Mouse (Mus musculus) liver, embryonic 12.5 days (tissue): ENCODE results near the gene Mapk7. TPM values are rescaled to one million over a fixed set of nuclear protein-coding genes. Genes with fewer than 3 reads are reported as not detected.

Experiments
- ATAC-seq: fragments of 200-750 bp; cut with Nextera tagmentation; 2 replicates; pipeline ENCODE4 v1.8.0; 2017; ENCODE audit warnings: moderate number of reproducible peaks, mild to moderate bottlenecking, moderate library complexity
- H3K27ac ChIP-seq: fragments of 300-500 bp; sonication (generic); 2 replicates; pipeline ENCODE4 v1.5.1; 2016; ENCODE audit warnings: mild to moderate bottlenecking
- H3K27me3 ChIP-seq: fragments of 300-500 bp; sonication (generic); replicated peaks from 2 replicates; pipeline ENCODE4 v1.6.1; 2016; ENCODE audit warnings: mild to moderate bottlenecking, moderate library complexity
- H3K36me3 ChIP-seq: fragments of 300-500 bp; sonication (generic); 2 replicates; pipeline ENCODE4 v1.6.1; 2016; ENCODE audit warnings: mild to moderate bottlenecking, moderate library complexity
- H3K4me1 ChIP-seq: fragments of 300-500 bp; sonication (generic); 2 replicates; pipeline ENCODE4 v1.6.1; 2016
- H3K4me2 ChIP-seq: fragments of 300-500 bp; sonication (generic); 2 replicates; pipeline ENCODE4 v1.6.1; 2016; ENCODE audit warnings: mild to moderate bottlenecking, moderate library complexity
- H3K4me3 ChIP-seq: fragments of 300-500 bp; sonication (generic); 2 replicates; pipeline ENCODE4 v1.5.1; 2016; ENCODE audit warnings: mild to moderate bottlenecking, moderate library complexity
- H3K9ac ChIP-seq: fragments of 300-500 bp; sonication (generic); 2 replicates; pipeline ENCODE4 v1.6.1; 2016; ENCODE audit warnings: mild to moderate bottlenecking, moderate library complexity
- H3K9me3 ChIP-seq: fragments of 300-500 bp; sonication (generic); replicated peaks from 2 replicates; pipeline ENCODE4 v1.6.1; 2016; ENCODE audit warnings: mild to moderate bottlenecking, moderate library complexity
- WGBS: fragments of 180-500 bp; shearing (Covaris S2); methylation state at CpG from one replicate; pipeline ENCODE4 v1.1.7; 2016; ENCODE audit not compliant: insufficient replicate concordance; 5-methylcytosine and 5-hydroxymethylcytosine counted together
- polyA plus RNA-seq: library from polyadenylated mRNA; unstranded; fragments of >200 nt; fragmentation: Nextera tagmentation; extraction: Ambion mirVana; gene quantifications from 2 replicates; pipeline ENCODE4 v1.2.1, GENCODE M21; 2016

Gene Mapk7
- polyA plus RNA-seq, 1 experiment from 2014 or later = 14.8 TPM

DNA sequence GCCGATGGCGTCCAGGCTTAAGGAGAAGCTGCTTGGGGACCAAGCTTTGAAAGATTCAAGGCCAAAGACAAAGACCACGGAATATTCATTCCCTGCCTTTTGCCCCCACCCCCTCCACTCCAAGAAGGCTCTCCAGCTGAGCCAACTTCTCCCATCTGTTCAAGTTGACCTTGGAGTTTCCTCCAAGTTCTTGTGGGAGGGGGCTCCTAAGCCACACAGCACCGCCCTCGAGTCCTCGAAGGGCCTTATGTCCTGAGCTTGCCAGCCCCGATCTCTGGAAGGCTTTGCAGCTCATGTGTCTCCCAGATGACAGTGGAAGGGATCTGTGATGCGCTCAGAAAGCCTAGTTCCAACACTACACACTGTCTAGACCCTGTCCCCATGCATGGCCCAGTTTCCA lies 46.9 kb downstream of the Mapk7 start:
- no peak overlapping the region for H3K9ac ChIP-seq

DNA sequence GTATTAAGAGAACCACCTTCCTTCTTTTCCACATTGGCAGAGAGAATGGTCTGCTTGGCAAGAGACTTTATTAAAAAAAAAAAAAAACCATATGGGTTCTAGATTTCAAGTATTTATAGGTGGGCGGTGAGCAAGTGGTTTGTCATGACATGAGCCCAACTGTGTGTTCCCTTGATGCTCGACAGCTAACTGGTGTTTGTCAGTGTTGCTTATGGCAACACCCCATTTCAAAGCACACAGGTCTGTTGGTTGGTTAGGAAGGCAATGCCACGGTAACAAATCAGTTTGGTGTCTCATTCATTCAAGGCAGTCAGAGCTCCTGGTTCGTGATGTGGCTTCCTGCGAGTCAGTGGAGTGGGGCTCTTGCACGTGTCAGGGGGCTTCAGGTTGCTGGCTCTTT lies 50.4 kb downstream of the Mapk7 start:
- ATAC-seq = no peak
- Histone ChIP-seq H3K4me1 (no peaks in the 10 kb centered on the region), H3K36me3 (no peaks in the 10 kb centered on the region), H3K27me3 (peaks cover 2% of the 10 kb centered on the region; the same call in 1 of the 2 replicates), H3K27ac (no peak overlapping the region), H3K9ac (no peak overlapping the region), H3K4me2 (no peak overlapping the region), H3K4me3 (no peak overlapping the region), H3K9me3 (no peaks in the 10 kb centered on the region)
- 71% methylated on average over 6 of the region's 6 CpGs for WGBS

More for the DNA sequence above, 46.9 kb downstream of the Mapk7 start:
- H3K9me3 ChIP-seq = no peaks in the 10 kb centered on the region
- no peak overlapping the region for H3K4me2 ChIP-seq
- no peaks in the 10 kb centered on the region for H3K4me1 ChIP-seq
- no peak overlapping the region for H3K4me3 ChIP-seq
- no peak overlapping the region for H3K27ac ChIP-seq
- H3K27me3 ChIP-seq = peaks cover 26% of the 10 kb centered on the region
- ATAC-seq = no peak
- WGBS = 74% methylated on average over 8 of the region's 8 CpGs
- H3K36me3 ChIP-seq = no peaks in the 10 kb centered on the region

- no peak for ATAC-seq
- Histone ChIP-seq H3K27ac (no peak overlapping the region), H3K36me3 (no peaks in the 10 kb centered on the region), H3K9ac (no peak overlapping the region), H3K27me3 (peaks cover 2% of the 10 kb centered on the region; the same call in 1 of the 2 replicates), H3K4me1 (no peaks in the 10 kb centered on the region), H3K4me2 (no peak overlapping the region), H3K4me3 (no peak overlapping the region), H3K9me3 (no peaks in the 10 kb centered on the region)
- WGBS = 60% methylated on average over 7 of the region's 7 CpGs
Measured at GRCm38 (mm10) chr11:61441670-61442069, 52.5 kb downstream of the Mapk7 start.

GRCm38 (mm10) chr11:61440416-61440815 lies 53.8 kb downstream of the Mapk7 start:
- ATAC-seq = no peak
- 85% methylated on average over 4 of the region's 4 CpGs for WGBS
- Histone ChIP-seq H3K36me3 (no peaks in the 10 kb centered on the region), H3K27ac (no peak overlapping the region), H3K4me2 (no peak overlapping the region), H3K9ac (no peak overlapping the region), H3K27me3 (peaks cover 11% of the 10 kb centered on the region), H3K4me3 (no peak overlapping the region), H3K9me3 (no peaks in the 10 kb centered on the region), H3K4me1 (no peaks in the 10 kb centered on the region)

DNA sequence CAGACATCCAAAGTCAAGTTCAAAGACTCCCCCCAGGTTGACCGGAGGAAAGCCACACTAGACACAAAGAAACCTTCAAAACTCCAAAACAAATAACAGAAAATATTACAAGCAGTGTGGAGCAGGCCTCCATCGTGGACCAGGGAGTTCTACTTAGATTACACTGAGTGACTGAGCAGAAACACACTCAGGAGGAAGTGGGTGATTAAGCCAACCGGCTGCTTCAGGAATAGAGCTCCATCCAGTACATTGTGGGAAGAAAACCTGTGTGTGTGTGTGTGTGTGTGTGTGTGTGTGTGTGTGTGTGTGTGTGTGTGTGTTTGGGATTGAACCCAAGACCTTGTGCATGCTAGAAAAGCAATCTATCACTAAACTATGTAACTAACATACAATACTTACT lies 55.0 kb downstream of the Mapk7 start:
- H3K9me3 ChIP-seq = no peaks in the 10 kb centered on the region
- no peak for ATAC-seq

More for the DNA sequence above, 55.0 kb downstream of the Mapk7 start:
- no peak overlapping the region for H3K4me2 ChIP-seq
- 43% methylated on average over 3 of the region's 3 CpGs for WGBS
- no peaks in the 10 kb centered on the region for H3K4me1 ChIP-seq
- no peaks in the 10 kb centered on the region for H3K36me3 ChIP-seq
- no peak overlapping the region for H3K27ac ChIP-seq
- H3K4me3 ChIP-seq = no peak overlapping the region
- H3K9ac ChIP-seq = no peak overlapping the region
- H3K27me3 ChIP-seq = peaks cover 16% of the 10 kb centered on the region

Other genes starting within 250 kb of the Mapk7 start
- 19.5 and 24.5 TPM in 2 replicates for gene Aldh3a2, start 226.9 kb downstream of the Mapk7 start, polyA plus RNA-seq
- 0.12 TPM in 1 of 2 replicates, not detected in the other for gene Slc47a2, start 151.5 kb downstream of the Mapk7 start, polyA plus RNA-seq
- 2.5 TPM in 2 replicates for gene Slc47a1, start 116.1 kb downstream of the Mapk7 start, polyA plus RNA-seq
- 0.13 and 0.14 TPM in 2 replicates for gene Rnf112, start 40.3 kb downstream of the Mapk7 start, polyA plus RNA-seq
- 11.0 and 16.3 TPM in 2 replicates for gene Mfap4, start 9.0 kb downstream of the Mapk7 start, polyA plus RNA-seq
- 4.8 TPM in 2 replicates for gene B9d1, start 10.7 kb upstream of the Mapk7 start, polyA plus RNA-seq
- gene Epn2, start 85.3 kb upstream of the Mapk7 start, polyA plus RNA-seq = 5.2 and 6.2 TPM in 2 replicates
- gene Grap, start 158.9 kb upstream of the Mapk7 start, polyA plus RNA-seq = 6.4 and 8.8 TPM in 2 replicates
- 8.2 and 8.5 TPM in 2 replicates for gene Fam83g, start 189.7 kb upstream of the Mapk7 start, polyA plus RNA-seq
- gene Slc5a10, start 226.4 kb upstream of the Mapk7 start, polyA plus RNA-seq = not detected in 2 replicates